Mouse (Mus musculus) embryonic facial prominence, embryonic 12.5 days (tissue): ENCODE data around the gene Rbm8a2. TPM values are rescaled to one million over a fixed set of nuclear protein-coding genes. Genes with fewer than 3 reads are reported as not detected.
"Not testable (repeated sequence)": the region's sequence is repeated elsewhere in the genome, so short reads cannot be mapped to it uniquely, and the experiment has no call there.

Experiments used
- ATAC-seq: fragments of 200-750 bp; cut with Nextera tagmentation; 2 replicates; pipeline ENCODE4 v1.8.0; 2017; ENCODE audit not compliant: insufficient number of reproducible peaks, insufficient read depth, low FRiP score, low TSS enrichment
- H3K27ac ChIP-seq: fragments of 300-500 bp; sonication (generic); 2 replicates; pipeline ENCODE4 v1.5.1; 2016; ENCODE audit warnings: mild to moderate bottlenecking
- H3K27me3 ChIP-seq: fragments of 300-500 bp; sonication (generic); 2 replicates; pipeline ENCODE4 v1.6.1; 2016; ENCODE audit warnings: mild to moderate bottlenecking, moderate library complexity
- H3K36me3 ChIP-seq: fragments of 300-500 bp; sonication (generic); 2 replicates; pipeline ENCODE4 v1.6.1; 2016; ENCODE audit warnings: mild to moderate bottlenecking
- H3K4me1 ChIP-seq: fragments of 300-500 bp; sonication (generic); 2 replicates; pipeline ENCODE4 v1.6.1; 2016
- H3K4me2 ChIP-seq: fragments of 300-500 bp; sonication (generic); replicated peaks from 2 replicates; pipeline ENCODE4 v1.6.1; 2016; ENCODE audit warnings: mild to moderate bottlenecking, moderate library complexity
- H3K4me3 ChIP-seq: fragments of 300-500 bp; sonication (generic); 2 replicates; pipeline ENCODE4 v1.5.1; 2016; ENCODE audit warnings: mild to moderate bottlenecking
- H3K9ac ChIP-seq: fragments of 300-500 bp; sonication (generic); 2 replicates; pipeline ENCODE4 v1.6.1; 2016; ENCODE audit warnings: mild to moderate bottlenecking, moderate library complexity
- H3K9me3 ChIP-seq: fragments of 300-500 bp; sonication (generic); 2 replicates; pipeline ENCODE4 v1.6.1; 2016; ENCODE audit warnings: mild to moderate bottlenecking, moderate library complexity
- WGBS: fragments of 180-500 bp; shearing (Covaris S2); methylation state at CpG from one replicate; pipeline ENCODE4 v1.1.7; 2016; 5-methylcytosine and 5-hydroxymethylcytosine counted together
- polyA plus RNA-seq: library from polyadenylated mRNA; unstranded; fragments of >200 nt; fragmentation: Nextera tagmentation; extraction: Ambion mirVana; gene quantifications from 2 replicates; pipeline ENCODE4 v1.2.1, GENCODE M21; 2016

Gene Rbm8a2
- polyA plus RNA-seq, result 0.69 and 1.1 TPM in 2 replicates

DNA sequence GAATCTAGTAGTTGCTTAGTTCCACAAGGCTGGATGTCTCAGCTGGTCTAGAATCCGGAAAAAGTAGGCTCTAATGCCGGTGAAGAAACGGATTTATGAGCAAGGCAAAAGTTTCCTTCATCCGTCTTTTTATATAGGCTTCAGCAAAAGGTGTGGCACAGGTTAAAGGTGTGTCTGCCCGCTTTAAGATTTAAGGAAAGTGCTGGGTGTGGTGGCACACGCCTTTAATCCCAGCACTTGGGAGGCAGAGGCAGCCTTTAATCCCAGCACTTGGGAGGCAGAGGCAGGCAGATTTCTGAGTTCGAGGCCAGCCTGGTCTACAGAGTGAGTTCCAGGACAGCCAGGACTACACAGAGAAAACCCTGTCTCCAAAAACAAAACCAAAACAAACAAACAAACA lies at the start of gene Rbm8a2:
Gene Rbm8a2, minus strand, starts transcription at position 101 of the 400 bp plus-strand sequence.
- H3K36me3 ChIP-seq, ATAC-seq, H3K4me3 ChIP-seq, H3K4me2 ChIP-seq, H3K27ac ChIP-seq, H3K9me3 ChIP-seq, H3K4me1 ChIP-seq, H3K27me3 ChIP-seq, H3K9ac ChIP-seq: not testable (repeated sequence)
- WGBS, result 91% methylated on average over 7 of the region's 7 CpGs

DNA sequence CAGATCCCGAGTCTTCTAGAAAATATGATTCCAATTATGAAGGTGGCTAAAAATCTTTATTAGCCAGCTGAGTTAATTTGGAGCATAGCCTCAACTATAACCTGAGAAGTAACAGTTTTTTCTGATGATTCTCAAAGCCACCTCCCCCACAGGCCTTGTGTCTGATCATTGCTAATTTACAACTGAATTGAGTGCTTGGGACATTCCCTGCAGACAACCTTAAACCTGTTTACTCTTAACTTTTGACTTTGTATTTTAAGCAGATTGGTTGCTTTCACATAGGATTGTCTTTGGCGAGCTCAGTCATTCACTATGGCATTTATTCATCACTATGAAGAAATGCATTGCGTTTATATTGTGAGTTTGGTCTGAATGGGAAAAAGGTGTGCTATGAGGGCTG lies 49.5 kb upstream of the Rbm8a2 start:
- H3K36me3 ChIP-seq, result no peaks in the 10 kb centered on the region
- H3K9me3 ChIP-seq, result no peaks in the 10 kb centered on the region
- H3K9ac ChIP-seq, result no peak overlapping the region
- 57% methylated on average over 3 of the region's 3 CpGs for WGBS
- no peak overlapping the region for H3K27ac ChIP-seq
- H3K27me3 ChIP-seq, result no peaks in the 10 kb centered on the region
- no peak overlapping the region for H3K4me2 ChIP-seq
- no peaks in the 10 kb centered on the region for H3K4me1 ChIP-seq
- no peak overlapping the region for H3K4me3 ChIP-seq
- ATAC-seq, result no peak

DNA sequence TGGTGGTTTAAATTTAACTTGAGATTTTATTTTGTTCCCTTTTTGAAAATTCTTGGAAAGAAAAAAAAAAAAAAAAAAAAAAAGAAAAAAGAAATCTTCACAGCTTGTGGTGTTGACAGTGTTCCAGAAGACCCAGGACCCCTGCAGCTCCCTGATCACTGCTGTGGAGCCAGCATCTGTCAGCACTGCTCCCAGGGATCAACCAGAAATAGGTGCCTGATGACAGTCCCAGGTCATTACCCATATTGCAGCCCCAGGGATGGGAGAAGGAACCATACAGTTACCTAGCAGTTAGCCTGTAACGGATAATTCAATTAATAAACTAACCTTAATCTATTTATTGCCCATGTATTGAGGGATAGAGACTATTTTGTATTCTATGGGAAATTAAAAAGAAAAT lies 45.6 kb upstream of the Rbm8a2 start:
- no peak for ATAC-seq
- Histone ChIP-seq H3K36me3 (no peaks in the 10 kb centered on the region), H3K4me1 (no peaks in the 10 kb centered on the region), H3K27me3 (no peaks in the 10 kb centered on the region), H3K4me3 (no peak overlapping the region), H3K9me3 (no peaks in the 10 kb centered on the region), H3K27ac (no peak overlapping the region), H3K4me2 (no peak overlapping the region), H3K9ac (no peak overlapping the region)
- WGBS, result 39% methylated on average over 1 of the region's 1 CpGs

DNA sequence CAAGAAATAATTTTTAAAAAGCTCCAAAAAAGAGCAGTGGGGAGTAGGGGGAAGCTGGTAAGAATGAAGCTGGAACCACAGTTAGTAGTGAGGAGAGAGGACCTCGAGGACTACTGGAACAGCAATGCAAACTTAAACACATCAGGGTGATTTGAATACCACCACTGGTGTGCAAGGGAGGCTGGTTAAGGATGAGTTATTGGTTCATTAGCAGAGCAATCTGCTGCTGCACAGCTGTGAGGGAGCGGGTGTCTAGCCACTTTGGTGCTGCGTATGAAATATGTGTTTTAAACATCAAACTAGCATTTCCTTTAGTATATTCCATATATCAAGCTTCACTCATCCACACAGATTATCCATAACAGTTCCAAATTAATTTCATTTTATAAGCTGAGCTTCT lies 39.6 kb upstream of the Rbm8a2 start:
- Histone ChIP-seq H3K4me3 (no peak overlapping the region), H3K27me3 (no peaks in the 10 kb centered on the region), H3K27ac (no peak overlapping the region), H3K4me2 (no peak overlapping the region), H3K4me1 (no peaks in the 10 kb centered on the region), H3K9ac (no peak overlapping the region), H3K9me3 (no peaks in the 10 kb centered on the region), H3K36me3 (no peaks in the 10 kb centered on the region)
- no peak for ATAC-seq
- WGBS, result 89% methylated on average over 3 of the region's 3 CpGs

DNA sequence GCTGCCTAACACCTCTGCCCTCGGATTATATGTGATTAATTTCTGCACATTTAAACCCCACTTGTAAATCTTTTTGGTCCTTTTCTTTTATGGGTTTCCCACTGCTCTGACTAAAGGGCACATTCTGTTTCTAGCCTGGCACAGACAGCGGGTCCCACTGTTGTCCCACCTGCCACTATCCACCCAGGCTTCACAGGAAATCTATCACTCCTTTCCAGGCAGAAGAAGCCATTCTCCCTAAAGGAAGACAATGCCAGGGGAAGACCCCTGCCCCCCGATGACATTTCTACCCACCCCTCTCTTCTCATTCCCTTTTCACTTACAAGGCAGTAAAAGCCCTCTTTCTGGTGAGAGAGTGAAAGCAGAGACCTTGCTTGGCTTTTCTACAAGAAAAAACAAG lies 37.2 kb upstream of the Rbm8a2 start:
- Histone ChIP-seq H3K27me3 (no peaks in the 10 kb centered on the region), H3K4me1 (no peaks in the 10 kb centered on the region), H3K4me3 (no peak overlapping the region), H3K9ac (no peak overlapping the region), H3K36me3 (no peaks in the 10 kb centered on the region), H3K27ac (no peak overlapping the region), H3K9me3 (no peaks in the 10 kb centered on the region), H3K4me2 (no peak overlapping the region)
- WGBS, result 59% methylated on average over 3 of the region's 3 CpGs
- ATAC-seq, result no peak

DNA sequence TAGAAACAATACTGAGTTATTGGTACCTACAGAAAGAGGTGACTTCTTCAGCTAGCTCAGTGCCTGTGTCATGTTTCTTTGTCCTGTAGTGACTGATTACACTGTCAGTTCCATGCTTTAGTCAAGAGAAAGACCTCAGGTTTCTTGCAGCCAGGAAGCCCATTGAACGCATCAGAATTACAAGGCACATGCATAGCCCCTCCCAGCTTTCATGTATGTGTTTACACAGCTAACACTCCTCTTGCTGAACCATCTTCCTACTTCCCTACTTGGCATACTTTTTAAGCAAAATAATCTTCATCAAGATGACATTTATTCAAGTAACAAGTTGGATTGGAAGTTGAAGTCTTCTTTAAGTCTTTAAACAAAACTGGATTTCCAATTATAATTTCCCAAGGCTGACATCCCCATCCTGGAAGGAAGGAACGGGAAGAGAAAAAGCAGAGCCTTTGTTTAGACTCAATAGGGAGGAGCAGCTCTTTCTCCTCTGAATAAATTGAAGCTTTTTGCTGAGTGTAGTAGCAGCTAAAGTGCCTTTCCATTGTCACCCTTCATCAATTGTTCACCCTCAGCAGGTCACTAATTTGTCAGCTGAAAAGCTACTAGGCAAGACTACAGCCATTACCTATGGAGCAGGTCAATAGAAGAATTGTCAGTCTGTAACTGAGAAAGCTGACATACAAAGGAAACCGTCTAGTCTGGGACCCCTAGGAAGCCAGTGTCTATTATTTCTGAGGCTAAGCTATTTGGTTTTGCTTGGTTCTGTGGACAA lies 34.8 kb upstream of the Rbm8a2 start:
- no peaks in the 10 kb centered on the region for H3K9me3 ChIP-seq
- no peaks in the 10 kb centered on the region for H3K27me3 ChIP-seq
- H3K4me1 ChIP-seq, result no peaks in the 10 kb centered on the region
- WGBS, result 25% methylated on average over 3 of the region's 3 CpGs
- no peak overlapping the region for H3K4me3 ChIP-seq
- no peak overlapping the region for H3K9ac ChIP-seq
- H3K36me3 ChIP-seq, result no peaks in the 10 kb centered on the region
- ATAC-seq, result no peak
- H3K27ac ChIP-seq, result no peak overlapping the region
- H3K4me2 ChIP-seq, result no peak overlapping the region

DNA sequence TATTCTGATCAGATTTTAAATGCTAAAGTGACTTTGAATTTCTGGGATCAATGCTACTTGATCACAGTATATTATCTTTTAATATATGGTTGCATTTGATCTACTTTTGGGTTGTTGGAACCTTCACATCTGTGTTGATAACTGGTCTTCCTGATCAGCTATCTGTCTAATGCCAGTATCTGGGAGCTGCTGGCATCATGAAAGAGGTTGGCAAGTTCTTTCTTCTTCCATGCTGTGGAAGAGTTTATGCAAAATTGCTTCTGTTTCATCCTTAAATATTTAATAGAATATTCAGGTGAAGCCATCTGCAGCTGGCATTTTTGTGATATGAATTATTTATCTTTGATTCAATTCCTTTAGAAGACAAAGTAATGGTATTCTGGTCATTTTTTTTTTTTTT lies 32.6 kb upstream of the Rbm8a2 start:
- Histone ChIP-seq H3K4me1 (no peaks in the 10 kb centered on the region), H3K4me3 (no peak overlapping the region)
- ATAC-seq, result no peak

DNA sequence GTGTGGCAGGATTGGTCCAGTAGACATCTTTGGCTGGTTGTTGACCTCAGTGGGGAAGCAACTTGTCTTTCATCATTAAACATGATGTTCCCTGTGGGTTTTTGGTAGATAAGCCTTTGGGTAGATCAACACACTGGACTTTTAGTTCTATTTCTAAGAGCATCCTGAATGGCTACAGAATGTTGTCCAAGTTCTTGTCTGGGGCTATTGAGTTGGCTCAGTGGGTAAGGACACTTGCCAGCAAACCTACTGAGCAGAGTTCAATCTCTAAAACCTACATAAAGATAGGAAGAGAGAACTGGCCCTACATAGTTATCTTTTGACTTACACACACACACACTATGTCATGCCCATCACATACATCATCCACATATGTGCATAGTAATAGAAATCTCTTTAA lies 32.2 kb upstream of the Rbm8a2 start:
- Histone ChIP-seq H3K27me3 (no peaks in the 10 kb centered on the region), H3K4me1 (no peaks in the 10 kb centered on the region), H3K4me3 (no peak overlapping the region), H3K27ac (no peak overlapping the region), H3K4me2 (no peak overlapping the region), H3K36me3 (no peaks in the 10 kb centered on the region), H3K9me3 (no peaks in the 10 kb centered on the region), H3K9ac (no peak overlapping the region)
- no peak for ATAC-seq

More for the DNA sequence above, 32.6 kb upstream of the Rbm8a2 start:
- no peaks in the 10 kb centered on the region for H3K9me3 ChIP-seq
- H3K27me3 ChIP-seq, result no peaks in the 10 kb centered on the region
- H3K27ac ChIP-seq, result no peak overlapping the region
- no peak overlapping the region for H3K4me2 ChIP-seq
- H3K36me3 ChIP-seq, result no peaks in the 10 kb centered on the region
- H3K9ac ChIP-seq, result no peak overlapping the region

DNA sequence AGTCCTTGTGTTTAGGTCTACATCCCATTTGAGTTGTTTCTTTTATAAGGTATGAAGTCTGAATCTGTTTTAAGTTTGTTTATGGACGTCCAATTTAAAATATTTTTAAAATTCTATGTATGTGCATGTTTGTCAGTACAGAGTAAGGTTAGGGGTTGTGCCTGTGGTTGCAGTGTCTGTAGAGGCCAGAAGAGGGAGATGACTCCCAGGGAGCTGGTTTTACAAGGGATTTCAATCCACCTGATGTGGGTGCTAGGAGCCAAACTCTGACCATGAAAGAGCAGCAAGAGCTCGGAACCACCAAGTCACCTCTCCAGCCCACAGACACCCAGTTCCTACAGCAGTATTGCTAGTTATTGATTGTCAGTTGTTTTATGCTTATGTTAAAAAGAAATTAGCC lies 29.5 kb upstream of the Rbm8a2 start:
- H3K9ac ChIP-seq, result no peak overlapping the region
- no peak overlapping the region for H3K4me3 ChIP-seq
- 74% methylated on average over 2 of the region's 2 CpGs for WGBS
- H3K27ac ChIP-seq, result no peak overlapping the region
- no peaks in the 10 kb centered on the region for H3K9me3 ChIP-seq
- H3K4me2 ChIP-seq, result no peak overlapping the region
- no peaks in the 10 kb centered on the region for H3K27me3 ChIP-seq
- no peak for ATAC-seq
- no peaks in the 10 kb centered on the region for H3K4me1 ChIP-seq
- H3K36me3 ChIP-seq, result no peaks in the 10 kb centered on the region

DNA sequence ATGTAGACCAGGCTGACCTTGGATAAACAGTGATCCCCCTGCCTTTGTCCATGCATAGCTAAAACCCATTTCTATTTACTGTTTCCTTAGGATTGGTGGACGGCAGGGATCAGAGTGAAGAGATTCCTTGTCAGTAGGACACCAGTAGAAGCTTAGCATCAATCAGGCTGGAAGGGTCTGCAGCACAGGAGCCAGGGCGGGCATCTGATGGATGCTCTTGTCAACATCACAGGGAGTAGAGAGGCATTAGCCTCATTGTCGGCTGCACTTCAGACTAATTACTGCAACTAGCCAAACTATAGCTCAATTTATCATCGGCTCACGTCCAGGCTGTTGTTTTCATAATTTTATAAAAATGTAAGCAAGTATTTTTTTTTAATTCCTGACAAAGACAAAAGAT lies 21.7 kb upstream of the Rbm8a2 start:
- no peak overlapping the region for H3K4me3 ChIP-seq
- H3K9me3 ChIP-seq, result no peaks in the 10 kb centered on the region
- no peak overlapping the region for H3K4me2 ChIP-seq
- 74% methylated on average over 5 of the region's 5 CpGs for WGBS
- no peaks in the 10 kb centered on the region for H3K4me1 ChIP-seq
- ATAC-seq, result no peak
- no peaks in the 10 kb centered on the region for H3K27me3 ChIP-seq
- no peak overlapping the region for H3K27ac ChIP-seq
- no peak overlapping the region for H3K9ac ChIP-seq
- no peaks in the 10 kb centered on the region for H3K36me3 ChIP-seq

DNA sequence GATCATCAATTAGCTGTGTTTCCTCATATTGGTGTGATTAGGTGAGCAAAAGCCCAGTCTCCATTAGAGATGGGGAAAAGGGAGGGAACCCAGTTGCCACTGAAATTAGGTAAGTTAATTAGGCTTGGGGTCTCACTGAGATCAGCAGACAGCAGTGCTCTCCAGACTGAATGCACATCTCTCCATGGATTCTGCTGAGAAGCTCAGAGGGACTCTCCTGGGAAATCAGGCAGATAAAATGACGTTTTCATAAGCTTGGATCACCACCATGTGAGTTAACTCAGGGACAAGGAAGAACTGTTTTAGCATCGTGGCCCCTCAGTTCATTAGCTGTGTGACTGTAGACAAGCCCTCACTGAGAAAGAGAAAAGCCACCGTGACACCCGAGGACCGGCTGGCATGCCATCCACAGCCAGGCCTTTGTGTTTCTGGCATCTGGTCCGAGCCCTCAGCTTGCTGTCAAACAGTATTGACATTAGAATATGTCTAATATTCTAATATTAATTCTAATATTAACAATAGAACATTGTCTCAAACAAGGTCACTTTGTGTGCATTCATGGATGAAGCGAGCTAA lies 18.2 kb upstream of the Rbm8a2 start:
- no peaks in the 10 kb centered on the region for H3K9me3 ChIP-seq
- H3K4me2 ChIP-seq, result no peak overlapping the region
- H3K27me3 ChIP-seq, result no peaks in the 10 kb centered on the region
- no peak overlapping the region for H3K27ac ChIP-seq
- 43% methylated on average over 7 of the region's 7 CpGs for WGBS
- no peaks in the 10 kb centered on the region for H3K36me3 ChIP-seq
- H3K4me1 ChIP-seq, result no peaks in the 10 kb centered on the region
- no peak overlapping the region for H3K9ac ChIP-seq
- ATAC-seq, result 0 out of 2 replicates have a peak, but pooled peaks have one; percentile 28
- no peak overlapping the region for H3K4me3 ChIP-seq

DNA sequence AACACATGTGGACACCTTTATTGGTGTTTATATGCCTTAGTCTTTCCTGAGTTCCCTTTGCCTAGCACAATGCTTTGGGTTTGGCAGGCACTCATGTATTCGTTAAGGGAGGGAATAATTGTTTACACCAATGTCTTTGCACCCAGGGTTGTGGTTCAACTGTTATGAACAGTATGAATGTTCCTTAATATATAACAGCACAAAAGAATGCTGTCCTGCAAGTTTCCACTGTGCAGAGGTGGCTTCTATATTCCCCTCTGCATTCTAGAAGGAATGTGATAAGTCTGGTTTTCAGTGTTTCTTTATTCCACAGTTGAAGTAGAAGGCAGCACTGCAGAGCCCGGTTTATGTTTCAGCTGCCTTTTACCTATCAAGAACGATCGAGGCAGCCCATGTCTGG lies 10.0 kb upstream of the Rbm8a2 start:
- no peak overlapping the region for H3K4me2 ChIP-seq
- no peaks in the 10 kb centered on the region for H3K27me3 ChIP-seq
- no peaks in the 10 kb centered on the region for H3K36me3 ChIP-seq
- ATAC-seq, result no peak
- H3K9me3 ChIP-seq, result no peaks in the 10 kb centered on the region
- no peaks in the 10 kb centered on the region for H3K4me1 ChIP-seq
- H3K9ac ChIP-seq, result no peak overlapping the region
- H3K27ac ChIP-seq, result no peak overlapping the region
- 66% methylated on average over 4 of the region's 4 CpGs for WGBS
- no peak overlapping the region for H3K4me3 ChIP-seq
